Mouse (Mus musculus): ENCODE results near the gene Zbp1. TPM values are rescaled to one million over a fixed set of nuclear protein-coding genes. Genes with fewer than 3 reads are reported as not detected.

The Zbp1 gene
- polyA plus RNA-seq, 1 experiment: 68.4 TPM

DNA sequence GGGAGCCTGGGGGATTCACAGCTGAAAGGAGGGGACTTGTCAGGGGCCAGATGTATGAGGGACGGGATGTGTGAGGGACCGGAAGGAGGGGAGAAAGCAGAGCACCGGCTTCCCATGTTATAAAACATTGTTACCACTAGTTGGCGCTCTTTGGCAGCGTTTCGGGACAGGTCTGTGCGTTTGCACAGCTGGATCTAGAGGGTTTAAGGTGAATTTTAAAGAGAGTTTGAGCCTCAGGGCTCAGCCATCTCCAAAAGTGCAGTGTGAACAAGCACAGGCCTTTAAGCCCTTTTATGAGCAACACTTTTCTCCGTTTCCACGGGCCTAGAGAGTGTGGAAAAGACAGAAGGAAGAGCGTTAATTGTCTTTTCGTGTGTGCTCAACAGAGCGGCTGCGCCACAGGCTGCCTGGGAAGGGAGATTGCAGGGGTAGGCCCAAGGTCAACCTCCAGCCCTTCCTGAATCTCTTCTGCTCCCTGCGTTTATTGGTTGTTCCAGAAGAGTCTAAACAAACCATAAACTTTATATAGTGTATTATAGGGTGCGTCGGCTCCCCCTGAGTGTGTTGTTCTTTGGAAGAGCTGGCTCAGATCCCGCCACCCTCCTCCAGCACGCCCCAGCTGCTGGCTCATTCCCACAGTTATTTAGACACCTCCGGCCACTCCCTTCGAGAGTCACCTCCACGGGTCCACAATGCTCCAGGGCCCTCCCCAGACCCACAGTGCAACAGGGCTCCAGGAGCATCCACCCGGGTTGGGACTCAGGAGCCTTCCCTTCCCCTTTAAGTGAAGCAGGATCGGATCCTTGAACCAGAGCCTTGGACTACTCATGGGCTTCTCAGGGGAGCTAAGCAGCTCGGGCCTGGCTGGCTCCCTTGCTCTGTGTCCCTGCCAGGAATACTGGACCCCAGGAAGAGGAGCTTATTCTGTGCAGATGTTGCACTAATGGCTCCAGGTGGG, 59.1 kb downstream of the Zbp1 start:
- Histone ChIP-seq H3K4me3 (ENCODE audit: insufficient read depth, low read length) (no peak overlapping the region), H3K27ac (ENCODE audit: insufficient read depth, low read depth, low read length) (no peak overlapping the region), H3K4me1 (ENCODE audit: control insufficient read depth, insufficient read depth, low read length) (no peaks in the 10 kb centered on the region)
- TF ChIP-seq POLR2A (IDR thresholded peaks at IDR 0.05; ENCODE audit: borderline replicate concordance, low read depth, low read length) (no peak), CTCF (IDR thresholded peaks at IDR 0.05; ENCODE audit: low read depth, low read length) (peak; percentile 55; the same call in 1 of the 2 replicates)

DNA sequence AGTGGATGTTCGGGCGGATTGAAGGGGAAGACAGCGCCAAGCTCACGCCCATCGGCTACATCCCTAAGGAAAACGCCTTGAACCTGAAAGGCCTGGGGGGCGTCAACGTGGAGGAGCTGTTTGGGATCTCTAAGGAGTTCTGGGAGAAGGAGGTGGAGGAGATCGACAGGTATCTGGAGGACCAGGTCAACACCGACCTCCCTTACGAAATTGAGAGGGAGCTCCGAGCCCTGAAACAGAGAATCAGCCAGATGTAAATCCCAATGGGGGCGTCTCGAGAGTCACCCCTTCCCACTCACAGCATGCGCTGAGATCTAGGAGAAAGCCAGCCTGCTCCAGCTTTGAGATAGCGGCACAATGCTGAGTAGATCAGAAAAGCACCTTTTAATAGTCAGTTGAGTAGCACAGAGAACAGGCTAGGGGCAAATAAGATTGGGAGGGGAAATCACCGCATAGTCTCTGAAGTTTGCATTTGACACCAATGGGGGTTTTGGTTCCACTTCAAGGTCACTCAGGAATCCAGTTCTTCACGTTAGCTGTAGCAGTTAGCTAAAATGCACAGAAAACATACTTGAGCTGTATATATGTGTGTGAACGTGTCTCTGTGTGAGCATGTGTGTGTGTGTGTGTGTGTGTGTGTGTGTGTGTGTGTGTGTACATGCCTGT, 60.2 kb downstream of the Zbp1 start:
- no peaks in the 10 kb centered on the region for H3K4me1 ChIP-seq (ENCODE audit: control insufficient read depth, insufficient read depth, low read length)
- no peak overlapping the region for H3K27ac ChIP-seq (ENCODE audit: insufficient read depth, low read depth, low read length)
- TF ChIP-seq POLR2A (IDR thresholded peaks at IDR 0.05; ENCODE audit: borderline replicate concordance, low read depth, low read length): no peak
- no peak overlapping the region for H3K4me3 ChIP-seq (ENCODE audit: insufficient read depth, low read length)

DNA sequence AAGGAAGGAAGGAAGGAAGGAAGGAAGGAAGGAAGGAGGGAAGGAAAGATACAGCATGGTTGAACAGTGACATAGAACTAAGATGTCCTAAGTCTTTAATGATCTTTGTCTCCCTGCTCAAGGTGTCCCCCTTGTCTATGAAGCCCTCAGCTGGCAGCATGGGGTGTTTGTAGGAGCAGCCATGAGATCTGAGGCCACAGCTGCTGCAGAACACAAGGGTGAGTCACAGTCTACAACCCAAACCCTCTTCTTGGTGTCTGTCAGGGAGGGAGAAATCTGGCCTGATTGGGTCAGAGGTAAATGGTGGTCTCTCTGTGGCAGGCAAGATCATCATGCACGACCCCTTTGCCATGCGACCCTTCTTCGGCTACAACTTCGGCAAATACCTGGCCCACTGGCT, 60.9 kb downstream of the Zbp1 start:
- no peak overlapping the region for H3K27ac ChIP-seq (ENCODE audit: insufficient read depth, low read depth, low read length)
- H3K4me1 ChIP-seq (ENCODE audit: control insufficient read depth, insufficient read depth, low read length): no peaks in the 10 kb centered on the region
- TF ChIP-seq CTCF (IDR thresholded peaks at IDR 0.05; ENCODE audit: low read depth, low read length) (no peak), POLR2A (IDR thresholded peaks at IDR 0.05; ENCODE audit: borderline replicate concordance, low read depth, low read length) (no peak)
- H3K4me3 ChIP-seq (ENCODE audit: insufficient read depth, low read length): no peak overlapping the region

DNA sequence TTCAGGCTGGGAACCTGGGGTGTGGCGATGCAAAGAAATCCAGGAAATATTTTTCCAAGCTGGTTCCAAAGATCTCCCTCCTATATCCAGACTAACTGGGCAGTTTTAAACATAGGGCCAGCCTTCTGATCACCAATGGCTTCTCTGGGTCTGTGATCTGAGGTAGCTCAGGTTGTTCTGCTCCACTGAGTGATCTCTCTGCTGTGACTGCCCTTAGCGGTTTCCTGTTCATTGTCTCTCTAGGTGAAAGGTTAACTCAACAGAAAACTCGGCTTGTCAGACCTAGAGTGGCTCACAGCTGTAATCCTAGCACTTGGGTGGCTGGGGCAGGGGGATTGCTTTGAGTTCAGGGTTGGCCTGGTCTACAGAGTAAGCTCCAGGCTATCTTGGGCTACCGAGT, 61.3 kb downstream of the Zbp1 start:
- Histone ChIP-seq H3K4me1 (ENCODE audit: control insufficient read depth, insufficient read depth, low read length) (no peaks in the 10 kb centered on the region), H3K4me3 (ENCODE audit: insufficient read depth, low read length) (no peak overlapping the region), H3K27ac (ENCODE audit: insufficient read depth, low read depth, low read length) (no peak overlapping the region)
- TF ChIP-seq POLR2A (IDR thresholded peaks at IDR 0.05; ENCODE audit: borderline replicate concordance, low read depth, low read length): no peak
- no peak for TF ChIP-seq CTCF (IDR thresholded peaks at IDR 0.05; ENCODE audit: low read depth, low read length)

DNA sequence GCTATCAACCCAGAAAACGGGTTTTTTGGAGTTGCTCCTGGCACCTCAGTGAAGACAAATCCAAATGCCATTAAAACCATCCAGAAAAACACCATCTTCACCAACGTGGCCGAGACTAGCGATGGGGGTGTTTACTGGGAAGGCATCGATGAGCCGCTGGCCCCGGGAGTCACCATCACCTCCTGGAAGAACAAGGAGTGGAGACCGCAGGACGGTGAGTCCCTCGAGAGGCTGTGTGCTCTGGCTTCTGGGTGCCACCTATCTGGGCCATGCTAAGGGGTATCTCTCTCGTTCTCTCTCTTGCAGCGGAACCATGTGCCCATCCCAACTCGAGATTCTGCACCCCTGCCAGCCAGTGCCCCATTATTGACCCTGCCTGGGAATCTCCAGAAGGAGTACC, 61.8 kb downstream of the Zbp1 start:
- no peak overlapping the region for H3K27ac ChIP-seq (ENCODE audit: insufficient read depth, low read depth, low read length)
- TF ChIP-seq POLR2A (IDR thresholded peaks at IDR 0.05; ENCODE audit: borderline replicate concordance, low read depth, low read length) (no peak), CTCF (IDR thresholded peaks at IDR 0.05; ENCODE audit: low read depth, low read length) (no peak)
- no peak overlapping the region for H3K4me3 ChIP-seq (ENCODE audit: insufficient read depth, low read length)
- H3K4me1 ChIP-seq (ENCODE audit: control insufficient read depth, insufficient read depth, low read length): no peaks in the 10 kb centered on the region

Other genes with a start within 250 kb of the Zbp1 start
- gene Spo11, start 241.2 kb downstream of the Zbp1 start, polyA plus RNA-seq (2012; ENCODE audit: insufficient read depth, insufficient read length, missing spikeins): not detected in 2 replicates
- 28.4 and 30.4 TPM in 2 replicates for gene Rae1, start 218.8 kb downstream of the Zbp1 start, polyA plus RNA-seq (2012; ENCODE audit: insufficient read depth, insufficient read length, missing spikeins)
- 14.6 and 16.3 TPM in 2 replicates for gene Rbm38, start 198.4 kb downstream of the Zbp1 start, polyA plus RNA-seq (2012; ENCODE audit: insufficient read depth, insufficient read length, missing spikeins)
- not detected in 2 replicates for gene Ctcfl, start 99.4 kb downstream of the Zbp1 start, polyA plus RNA-seq (2012; ENCODE audit: insufficient read depth, insufficient read length, missing spikeins)
- gene Pck1, start 65.9 kb downstream of the Zbp1 start, polyA plus RNA-seq (2012; ENCODE audit: insufficient read depth, insufficient read length, missing spikeins): 0.58 TPM in 1 of 2 replicates, not detected in the other
- gene Pmepa1, start 57.6 kb upstream of the Zbp1 start, polyA plus RNA-seq (2012; ENCODE audit: insufficient read depth, insufficient read length, missing spikeins): 0.35 and 1.5 TPM in 2 replicates

All from bone marrow macrophage, adult 2 months (primary cell).